Mouse (Mus musculus): ENCODE measurements around the gene 2810021J22Rik.
A peak's percentile ranks its signal among the peaks of the same experiment; 100 is the strongest.

The 2810021J22Rik gene

GRCm38 (mm10) chr11:58916879-58917744 is 50.1 kb downstream of the 2810021J22Rik start:
- peak in 1 of 2 experiments; percentile 19 for DNase-seq (ENCODE audit: low read depth in 1 of 2, low spot score in 2 of 2)

- no peak for DNase-seq (ENCODE audit: low read depth in 1 of 2, low spot score in 2 of 2)
These were observed 50.8 kb downstream of the 2810021J22Rik start, which contains the start of gene Btnl10 for GRCm38 (mm10) chr11:58917745-58918366. Gene Btnl10 (plus strand): TSS chr11:58917908.

- no peak for DNase-seq (ENCODE audit: low read depth in 1 of 2, low spot score in 2 of 2)
These were observed 51.7 kb downstream of the 2810021J22Rik start for GRCm38 (mm10) chr11:58918759-58919158.

GRCm38 (mm10) chr11:58922420-58922819 is 55.4 kb downstream of the 2810021J22Rik start:
- DNase-seq (ENCODE audit: low read depth in 1 of 2, low spot score in 2 of 2): no peak

GRCm38 (mm10) chr11:58926651-58927050 is 59.6 kb downstream of the 2810021J22Rik start:
- no peak for DNase-seq (ENCODE audit: low read depth in 1 of 2, low spot score in 2 of 2)

- no peak for DNase-seq (ENCODE audit: low read depth in 1 of 2, low spot score in 2 of 2)
These were observed 60.0 kb downstream of the 2810021J22Rik start for GRCm38 (mm10) chr11:58927053-58927452.

- peak in 1 of 2 experiments; percentile 57 for DNase-seq (ENCODE audit: low read depth in 1 of 2, low spot score in 2 of 2)
These were observed 61.0 kb downstream of the 2810021J22Rik start for GRCm38 (mm10) chr11:58927790-58928651.

GRCm38 (mm10) chr11:58929055-58929454 is 62.0 kb downstream of the 2810021J22Rik start:
- DNase-seq (ENCODE audit: low read depth in 1 of 2, low spot score in 2 of 2): no peak

- DNase-seq (ENCODE audit: low read depth in 1 of 2, low spot score in 2 of 2): no peak
These were observed 62.6 kb downstream of the 2810021J22Rik start for GRCm38 (mm10) chr11:58929641-58930040.

GRCm38 (mm10) chr11:58930254-58930653 is 63.2 kb downstream of the 2810021J22Rik start:
- DNase-seq (ENCODE audit: low read depth in 1 of 2, low spot score in 2 of 2): no peak

GRCm38 (mm10) chr11:58931576-58931975 is 64.6 kb downstream of the 2810021J22Rik start:
- no peak for DNase-seq (ENCODE audit: low read depth in 1 of 2, low spot score in 2 of 2)

Data from monocyte, adult 2 months (primary cell).